Mouse (Mus musculus) MEL (cell line): ENCODE data around the gene Cnst. TPM values are rescaled to one million over a fixed set of nuclear protein-coding genes. Genes with fewer than 3 reads are reported as not detected.
A peak's percentile ranks its signal among the peaks of the same experiment; 100 is the strongest.

Experiments used
- DNase-seq: peaks from one replicate; pipeline ENCODE4 v3.0.0; 2011; ENCODE audit warnings: low read depth, low spot score
- H3K27ac ChIP-seq: 2 replicates; pipeline ENCODE4 v1.5.1; 2012; ENCODE audit warnings: low read depth, mild to moderate bottlenecking, control low read depth, low read length, moderate library complexity; ENCODE audit not compliant: control insufficient read depth
- H3K27me3 ChIP-seq, 2 experiments: fragments of 150-350 bp in 1 of 2; sonication (generic) in 1 of 2; 2 replicates each; pipeline ENCODE4 v1.6.1; 2012; ENCODE audit warnings: low read length in 2 of 2, mild to moderate bottlenecking in 2 of 2, improper control_type of control experiment in 1 of 2, moderate library complexity in 1 of 2; ENCODE audit not compliant: insufficient read depth in 2 of 2, control insufficient read depth in 1 of 2
- H3K36me3 ChIP-seq, 2 experiments: 2 replicates each; pipeline ENCODE4 v1.6.1; 2012 to 2014; ENCODE audit warnings: low read length in 2 of 2, improper control_type of control experiment in 1 of 2, inconsistent platforms in 1 of 2, mild to moderate bottlenecking in 1 of 2; ENCODE audit not compliant: insufficient read depth in 2 of 2, control insufficient read depth in 1 of 2
- H3K4me1 ChIP-seq, 2 experiments: fragments of 150-350 bp in 1 of 2; sonication (generic) in 1 of 2; 2 replicates each; pipeline ENCODE4 v1.6.1; 2012; ENCODE audit warnings: low read length in 2 of 2, improper control_type of control experiment in 1 of 2, mild to moderate bottlenecking in 1 of 2; ENCODE audit not compliant: insufficient read depth in 2 of 2, control insufficient read depth in 1 of 2
- H3K4me3 ChIP-seq, 2 experiments: fragments of 150-350 bp in 1 of 2; sonication (generic) in 1 of 2; 2 replicates each; pipeline ENCODE4 v1.5.1; 2012; ENCODE audit warnings: low read depth in 2 of 2, low read length in 2 of 2, mild to moderate bottlenecking in 2 of 2, moderate library complexity in 2 of 2, control low read depth in 1 of 2, improper control_type of control experiment in 1 of 2; ENCODE audit not compliant: control insufficient read depth in 1 of 2, insufficient read depth in 1 of 2
- H3K79me2 ChIP-seq: 2 replicates; pipeline ENCODE4 v1.6.1; 2012; ENCODE audit warnings: mild to moderate bottlenecking, low read length, moderate library complexity; ENCODE audit not compliant: control insufficient read depth, poor library complexity, insufficient read depth
- H3K9ac ChIP-seq: 2 replicates; pipeline ENCODE4 v1.6.1; 2012; ENCODE audit warnings: low read depth, mild to moderate bottlenecking, control low read depth, low read length, moderate library complexity; ENCODE audit not compliant: control insufficient read depth, poor library complexity, severe bottlenecking
- H3K9me3 ChIP-seq: fragments of 150-350 bp; sonication (generic); replicated peaks from 2 replicates; pipeline ENCODE4 v1.6.1; 2012; ENCODE audit warnings: mild to moderate bottlenecking, low read length, improper control_type of control experiment, moderate library complexity; ENCODE audit not compliant: insufficient read depth
- BHLHE40 ChIP-seq: IDR thresholded peaks from 2 replicates; pipeline ENCODE4 v1.6.1; 2012; ENCODE audit warnings: low read depth, mild to moderate bottlenecking, inconsistent platforms, low read length, improper control_type of control experiment, borderline replicate concordance
- CHD1 ChIP-seq: IDR thresholded peaks from 2 replicates; pipeline ENCODE4 v1.6.1; 2012; ENCODE audit warnings: low read depth, mild to moderate bottlenecking, inconsistent platforms, low read length, improper control_type of control experiment
- CHD2 ChIP-seq: IDR thresholded peaks from 2 replicates; pipeline ENCODE4 v1.6.1; 2011; ENCODE audit warnings: low read length, improper control_type of control experiment
- CTCF ChIP-seq, 3 experiments: IDR thresholded peaks in 2 of 3; conservative IDR thresholded peaks in 1 of 3; 2 replicates each; pipeline ENCODE4 v1.5.1; 2011 to 2012; ENCODE audit warnings: low read length in 3 of 3, low read depth in 2 of 3, mild to moderate bottlenecking in 2 of 3, improper control_type of control experiment in 1 of 3, inconsistent platforms in 1 of 3, mixed read lengths in 1 of 3, moderate library complexity in 1 of 3; ENCODE audit not compliant: control insufficient read depth in 1 of 3, insufficient read depth in 1 of 3, poor library complexity in 1 of 3, severe bottlenecking in 1 of 3
- E2F4 ChIP-seq: IDR thresholded peaks from 2 replicates; pipeline ENCODE4 v1.6.1; 2011; ENCODE audit warnings: low read depth, low read length, improper control_type of control experiment, borderline replicate concordance
- ELF1 ChIP-seq: IDR thresholded peaks from 2 replicates; pipeline ENCODE4 v1.6.1; 2014; ENCODE audit warnings: low read depth, mild to moderate bottlenecking, inconsistent platforms, low read length, improper control_type of control experiment, moderate library complexity
- EP300 ChIP-seq, 2 experiments: IDR thresholded peaks; 2 replicates each; pipeline ENCODE4 v1.6.1; 2011; ENCODE audit warnings: improper control_type of control experiment in 2 of 2, low read length in 2 of 2, low read depth in 1 of 2, mild to moderate bottlenecking in 1 of 2
- ETS1 ChIP-seq: IDR thresholded peaks from 2 replicates; pipeline ENCODE4 v1.6.1; 2012; ENCODE audit warnings: low read depth, mild to moderate bottlenecking, inconsistent platforms, low read length, improper control_type of control experiment, moderate library complexity
- GABPA ChIP-seq: IDR thresholded peaks from 2 replicates; pipeline ENCODE4 v1.6.1; 2012; ENCODE audit warnings: low read depth, mild to moderate bottlenecking, inconsistent platforms, low read length, improper control_type of control experiment, moderate library complexity
- GATA1 ChIP-seq: IDR thresholded peaks from 2 replicates; pipeline ENCODE4 v1.6.1; 2011; ENCODE audit warnings: low read depth, low read length, improper control_type of control experiment
- KAT2A ChIP-seq: conservative IDR thresholded peaks from 2 replicates; pipeline ENCODE4 v1.6.1; 2012; ENCODE audit warnings: low read depth, low read length, improper control_type of control experiment, inconsistent platforms
- MAFK ChIP-seq: IDR thresholded peaks from 2 replicates; pipeline ENCODE4 v1.6.1; 2011; ENCODE audit warnings: low read depth, mild to moderate bottlenecking, low read length, improper control_type of control experiment, borderline replicate concordance
- MAX ChIP-seq: IDR thresholded peaks from 2 replicates; pipeline ENCODE4 v1.6.1; 2011; ENCODE audit warnings: low read length, improper control_type of control experiment
- MAZ ChIP-seq: IDR thresholded peaks from 2 replicates; pipeline ENCODE4 v1.6.1; 2012; ENCODE audit warnings: low read depth, mild to moderate bottlenecking, inconsistent platforms, low read length, improper control_type of control experiment
- MEF2A ChIP-seq: IDR thresholded peaks from 2 replicates; pipeline ENCODE4 v1.6.1; 2014; ENCODE audit warnings: low read depth, mild to moderate bottlenecking, inconsistent platforms, low read length, improper control_type of control experiment; ENCODE audit not compliant: poor library complexity, insufficient replicate concordance, severe bottlenecking; ENCODE audit errors: extremely low read depth
- MXI1 ChIP-seq: IDR thresholded peaks from 2 replicates; pipeline ENCODE4 v1.6.1; 2011; ENCODE audit warnings: mild to moderate bottlenecking, low read depth, low read length, improper control_type of control experiment
- MYB ChIP-seq: IDR thresholded peaks from 2 replicates; pipeline ENCODE4 v1.6.1; 2011; ENCODE audit warnings: mild to moderate bottlenecking, low read depth, low read length, improper control_type of control experiment
- POLR2AphosphoS2 ChIP-seq: IDR thresholded peaks from 2 replicates; pipeline ENCODE4 v1.6.1; 2011; ENCODE audit warnings: low read length, improper control_type of control experiment
- POLR2AphosphoS5 ChIP-seq: IDR thresholded peaks from 2 replicates; pipeline ENCODE4 v1.6.1; 2012; ENCODE audit warnings: low read depth, borderline replicate concordance, mild to moderate bottlenecking, inconsistent platforms, low read length, moderate library complexity, mixed read lengths
- RAD21 ChIP-seq: IDR thresholded peaks from 2 replicates; pipeline ENCODE4 v1.6.1; 2011; ENCODE audit warnings: mild to moderate bottlenecking, low read depth, low read length, improper control_type of control experiment
- RCOR1 ChIP-seq: IDR thresholded peaks from 2 replicates; pipeline ENCODE4 v1.6.1; 2012; ENCODE audit warnings: low read depth, mild to moderate bottlenecking, inconsistent platforms, low read length, improper control_type of control experiment
- SIN3A ChIP-seq: IDR thresholded peaks from 2 replicates; pipeline ENCODE4 v1.6.1; 2012; ENCODE audit warnings: low read length, improper control_type of control experiment, inconsistent platforms
- SMC3 ChIP-seq: IDR thresholded peaks from 2 replicates; pipeline ENCODE4 v1.6.1; 2011; ENCODE audit warnings: low read depth, low read length, improper control_type of control experiment
- TAL1 ChIP-seq: IDR thresholded peaks from 2 replicates; pipeline ENCODE4 v1.6.1; 2012; ENCODE audit warnings: mild to moderate bottlenecking, inconsistent platforms, low read length, moderate library complexity, mixed read lengths
- TBP ChIP-seq: IDR thresholded peaks from 2 replicates; pipeline ENCODE4 v1.8.0; 2011; ENCODE audit warnings: low read depth, low read length, improper control_type of control experiment
- TCF12 ChIP-seq: IDR thresholded peaks from 2 replicates; pipeline ENCODE4 v1.6.1; 2014; ENCODE audit warnings: low read depth, mild to moderate bottlenecking, inconsistent platforms, low read length, improper control_type of control experiment, moderate library complexity
- USF1 ChIP-seq: IDR thresholded peaks from 2 replicates; pipeline ENCODE4 v1.6.1; 2014; ENCODE audit warnings: low read depth, mild to moderate bottlenecking, inconsistent platforms, low read length, improper control_type of control experiment, moderate library complexity
- USF2 ChIP-seq, 2 experiments: IDR thresholded peaks; 2 replicates each; pipeline ENCODE4 v1.6.1; 2011 to 2012; ENCODE audit warnings: improper control_type of control experiment in 2 of 2, low read length in 2 of 2, borderline replicate concordance in 1 of 2, inconsistent platforms in 1 of 2, low read depth in 1 of 2, mild to moderate bottlenecking in 1 of 2; ENCODE audit not compliant: insufficient read depth in 1 of 2
- ZC3H11A ChIP-seq: IDR thresholded peaks from 2 replicates; pipeline ENCODE4 v1.6.1; 2012; ENCODE audit warnings: low read depth, mild to moderate bottlenecking, inconsistent platforms, low read length, improper control_type of control experiment
- ZKSCAN1 ChIP-seq: IDR thresholded peaks from 2 replicates; pipeline ENCODE4 v1.6.1; 2012; ENCODE audit warnings: low read depth, mild to moderate bottlenecking, inconsistent platforms, low read length, improper control_type of control experiment, moderate library complexity
- ZMIZ1 ChIP-seq: IDR thresholded peaks from 2 replicates; pipeline ENCODE4 v1.6.1; 2012; ENCODE audit warnings: low read depth, mild to moderate bottlenecking, inconsistent platforms, low read length, improper control_type of control experiment, moderate library complexity
- polyA plus RNA-seq, 2 experiments: library from polyadenylated mRNA; stranded (reverse) in 1 of 2; unstranded in 1 of 2; fragments of >175 nt in 1 of 2; fragments of >200 nt in 1 of 2; gene quantifications; 2 replicates each; pipeline versions ENCODE4 v1.2.1 to v1.2.4; 2012; ENCODE audit warnings: low replicate concordance in 2 of 2, low read depth in 1 of 2; ENCODE audit not compliant: insufficient read length in 2 of 2, insufficient read depth in 1 of 2, missing spikeins in 1 of 2
- total RNA-seq: library from RNA; depleted of rRNA; stranded (reverse); fragments of 300-350 nt; gene quantifications from 2 replicates; pipeline ENCODE4 v1.2.3, GENCODE M21; 2012

Cnst gene
- total and polyA plus RNA-seq, 3 experiments = 10.4 to 12.1 TPM; not detected in 1

GRCm38 (mm10) chr1:179592143-179592542 lies 46.0 kb downstream of the Cnst start:
- Histone ChIP-seq H3K79me2 (no peaks in the 10 kb centered on the region), H3K4me1 (no peaks in the 10 kb centered on the region), H3K27ac (no peak overlapping the region), H3K9ac (no peak overlapping the region), H3K36me3 (no peaks in the 10 kb centered on the region), H3K27me3 (no peaks in the 10 kb centered on the region), H3K4me3 (no peak overlapping the region), H3K9me3 (no peaks in the 10 kb centered on the region)
- DNase-seq = no peak
- TF ChIP-seq USF1 = no peak
- no peak for TF ChIP-seq KAT2A
- no peak for TF ChIP-seq USF2 (IDR thresholded peaks at IDR 0.05; ENCODE audit: borderline replicate concordance in 1 of 2, insufficient read depth in 1 of 2, low read depth in 1 of 2, low read length in 2 of 2)
- TF ChIP-seq ZKSCAN1 = no peak
- TF ChIP-seq POLR2AphosphoS2 = no peak
- no peak for TF ChIP-seq BHLHE40
- TF ChIP-seq ELF1 = no peak
- no peak for TF ChIP-seq ZC3H11A
- no peak for TF ChIP-seq MAFK
- TF ChIP-seq ZMIZ1 = no peak
- no peak for TF ChIP-seq RCOR1

DNA sequence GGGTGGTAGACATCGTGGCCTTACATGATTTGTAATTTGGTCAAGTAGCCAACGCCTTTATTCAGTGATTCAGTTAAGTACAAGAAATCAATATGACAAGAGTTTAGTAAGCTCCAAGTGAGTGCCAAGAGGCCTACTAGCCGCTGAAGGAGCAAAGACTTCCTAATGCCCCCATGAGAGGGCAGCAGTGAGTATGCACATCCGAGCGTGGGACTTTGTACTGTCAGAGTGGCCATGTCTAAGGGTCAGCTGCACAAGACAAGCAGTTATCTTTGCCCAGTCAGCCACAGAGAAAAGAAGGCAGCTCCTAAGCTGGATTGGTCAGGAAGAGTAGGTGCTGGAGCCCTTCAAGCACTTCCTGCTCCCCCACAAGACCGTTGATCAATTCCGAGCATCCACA lies 46.8 kb downstream of the Cnst start:
- DNase-seq = peak; percentile 23
- H3K9ac ChIP-seq = no peak overlapping the region
- H3K4me1 ChIP-seq = no peaks in the 10 kb centered on the region
- H3K36me3 ChIP-seq = no peaks in the 10 kb centered on the region
- no peak overlapping the region for H3K27ac ChIP-seq
- TF ChIP-seq ZKSCAN1 (peak; percentile 96), MAZ (no peak), EP300 (IDR thresholded peaks at IDR 0.05; ENCODE audit: low read depth in 1 of 2, low read length in 2 of 2) (no peak), CHD2 (no peak), MXI1 (no peak), MYB (no peak), ZMIZ1 (no peak), TCF12 (no peak), BHLHE40 (no peak), POLR2AphosphoS5 (no peak), ETS1 (no peak), E2F4 (no peak), CTCF (IDR thresholded peaks at IDR 0.05 in 2 of 3, conservative IDR thresholded peaks at IDR 0.05 in 1 of 3; ENCODE audit: control insufficient read depth in 1 of 3, insufficient read depth in 1 of 3, low read depth in 2 of 3, low read length in 3 of 3, poor library complexity in 1 of 3, severe bottlenecking in 1 of 3) (peak; percentile 43 to 62 (median 54)), SMC3 (0 out of 2 replicates have a peak, but pooled peaks have one; percentile 10), MAFK (no peak), MEF2A (no peak), GATA1 (no peak), TAL1 (no peak), MAX (no peak), USF2 (IDR thresholded peaks at IDR 0.05; ENCODE audit: borderline replicate concordance in 1 of 2, insufficient read depth in 1 of 2, low read depth in 1 of 2, low read length in 2 of 2) (no peak), CHD1 (no peak), SIN3A (no peak), RAD21 (no peak), GABPA (no peak), KAT2A (no peak), TBP (no peak), POLR2AphosphoS2 (no peak)
- no peaks in the 10 kb centered on the region for H3K79me2 ChIP-seq
- H3K4me3 ChIP-seq = no peak overlapping the region
- no peaks in the 10 kb centered on the region for H3K9me3 ChIP-seq
- H3K27me3 ChIP-seq = no peaks in the 10 kb centered on the region
